Mouse (Mus musculus): ENCODE data around the gene Bglap3. TPM values are rescaled to one million over a fixed set of nuclear protein-coding genes. Genes with fewer than 3 reads are reported as not detected.
"Not testable (repeated sequence)": the region's sequence is repeated elsewhere in the genome, so short reads cannot be mapped to it uniquely, and the experiment has no call there.

Gene Bglap3
- total RNA-seq, 2 experiments from 2014 or later = not detected

- ATAC-seq (replicated peaks; ENCODE audit: low FRiP score, poor library complexity, severe bottlenecking) = peak; percentile 79
Observed at GRCm38 (mm10) chr3:88381389-88382315, 9.1 kb upstream of the Bglap3 start.

GRCm38 (mm10) chr3:88378599-88378998 lies 6.1 kb upstream of the Bglap3 start, which contains the start of gene Bglap2:
Gene Bglap2, minus strand, starts transcription at chr3:88378699.
- not testable (repeated sequence) for ATAC-seq (replicated peaks; ENCODE audit: low FRiP score, poor library complexity, severe bottlenecking)

- 0 out of 2 replicates have a peak, but pooled peaks have one; percentile 16 for ATAC-seq (replicated peaks; ENCODE audit: low FRiP score, poor library complexity, severe bottlenecking)
Observed at GRCm38 (mm10) chr3:88376644-88377043, 4.1 kb upstream of the Bglap3 start.

GRCm38 (mm10) chr3:88375750-88376626 lies 3.4 kb upstream of the Bglap3 start:
- ATAC-seq (replicated peaks; ENCODE audit: low FRiP score, poor library complexity, severe bottlenecking) = peak; percentile 73

GRCm38 (mm10) chr3:88368511-88368910 lies 4.0 kb downstream of the Bglap3 start:
- ATAC-seq (replicated peaks; ENCODE audit: low FRiP score, poor library complexity, severe bottlenecking) = not testable (repeated sequence)

- not testable (repeated sequence) for ATAC-seq (replicated peaks; ENCODE audit: low FRiP score, poor library complexity, severe bottlenecking)
Observed at GRCm38 (mm10) chr3:88367517-88367916, 5.0 kb downstream of the Bglap3 start.

- peak; percentile 67; the same call in 1 of the 2 replicates for ATAC-seq (replicated peaks; ENCODE audit: low FRiP score, poor library complexity, severe bottlenecking)
Observed at GRCm38 (mm10) chr3:88366830-88367428, 5.6 kb downstream of the Bglap3 start.

GRCm38 (mm10) chr3:88365705-88366361 lies 6.7 kb downstream of the Bglap3 start:
- ATAC-seq (replicated peaks; ENCODE audit: low FRiP score, poor library complexity, severe bottlenecking) = no peak

- ATAC-seq (replicated peaks; ENCODE audit: low FRiP score, poor library complexity, severe bottlenecking) = peak; percentile 44
Observed at GRCm38 (mm10) chr3:88364337-88364736, 8.2 kb downstream of the Bglap3 start, which contains the start of gene Paqr6. Gene Paqr6, plus strand, starts transcription at chr3:88364584.

- peak; percentile 72 for ATAC-seq (replicated peaks; ENCODE audit: low FRiP score, poor library complexity, severe bottlenecking)
Observed at GRCm38 (mm10) chr3:88363700-88364099, 8.8 kb downstream of the Bglap3 start.

- no peak for ATAC-seq (replicated peaks; ENCODE audit: low FRiP score, poor library complexity, severe bottlenecking)
Observed at GRCm38 (mm10) chr3:88361612-88362313, 10.8 kb downstream of the Bglap3 start.

GRCm38 (mm10) chr3:88361096-88361495 lies 11.4 kb downstream of the Bglap3 start:
- ATAC-seq (replicated peaks; ENCODE audit: low FRiP score, poor library complexity, severe bottlenecking) = no peak

- ATAC-seq (replicated peaks; ENCODE audit: low FRiP score, poor library complexity, severe bottlenecking) = no peak
Observed at GRCm38 (mm10) chr3:88359989-88360388, 12.6 kb downstream of the Bglap3 start.

- no peak for ATAC-seq (replicated peaks; ENCODE audit: low FRiP score, poor library complexity, severe bottlenecking)
Observed at GRCm38 (mm10) chr3:88359584-88359983, 13.0 kb downstream of the Bglap3 start.

- ATAC-seq (replicated peaks; ENCODE audit: low FRiP score, poor library complexity, severe bottlenecking) = no peak
Observed at GRCm38 (mm10) chr3:88354396-88355165, 18.0 kb downstream of the Bglap3 start.

- ATAC-seq (replicated peaks; ENCODE audit: low FRiP score, poor library complexity, severe bottlenecking) = no peak
Observed at GRCm38 (mm10) chr3:88352907-88353306, 19.6 kb downstream of the Bglap3 start.

GRCm38 (mm10) chr3:88350732-88351131 lies 21.8 kb downstream of the Bglap3 start:
- no peak for ATAC-seq (replicated peaks; ENCODE audit: low FRiP score, poor library complexity, severe bottlenecking)

- ATAC-seq (replicated peaks; ENCODE audit: low FRiP score, poor library complexity, severe bottlenecking) = no peak
Observed at GRCm38 (mm10) chr3:88339006-88339405, 33.5 kb downstream of the Bglap3 start.

Measured in erythroid progenitor cell, adult 5-6 weeks (primary cell).